Mouse (Mus musculus) thymus, postnatal 10 days (tissue): ENCODE data around the gene Nek6.

ENCODE experiments used
- DNase-seq, 2 experiments: peaks; one replicate each; pipeline ENCODE4 v3.0.0; 2021; ENCODE audit warnings: low spot score in 2 of 2

The Nek6 gene

GRCm38 (mm10) chr2:38621076-38621475 is 109.6 kb downstream of the Nek6 start:
- DNase-seq, result no peak

GRCm38 (mm10) chr2:38621610-38622021 is 110.2 kb downstream of the Nek6 start:
- no peak for DNase-seq

- no peak for DNase-seq
Observed at GRCm38 (mm10) chr2:38623411-38623810, 112.0 kb downstream of the Nek6 start.

- no peak for DNase-seq
Observed at GRCm38 (mm10) chr2:38623821-38624590, 112.6 kb downstream of the Nek6 start.

- no peak for DNase-seq
Observed at GRCm38 (mm10) chr2:38628801-38629200, 117.4 kb downstream of the Nek6 start.

- DNase-seq, result no peak
Observed at GRCm38 (mm10) chr2:38629451-38629850, 118.0 kb downstream of the Nek6 start.

- no peak for DNase-seq
Observed at GRCm38 (mm10) chr2:38630574-38630973, 119.1 kb downstream of the Nek6 start.

GRCm38 (mm10) chr2:38637716-38638267 is 126.3 kb downstream of the Nek6 start:
- no peak for DNase-seq

GRCm38 (mm10) chr2:38641761-38642160 is 130.3 kb downstream of the Nek6 start:
- no peak for DNase-seq

- peak; percentile 78 to 85 for DNase-seq
Observed at GRCm38 (mm10) chr2:38643625-38644427, 132.4 kb downstream of the Nek6 start, which contains the start of gene Psmb7. TSS of gene Psmb7 (minus strand) at chr2:38644087.
